ENCODE assay signal across 8 mouse cellular contexts in genomic region chr11:11855685-11856131, GRCm38 (mm10). TPM values are rescaled to one million over a fixed set of nuclear protein-coding genes. Genes with fewer than 3 reads are reported as not detected.
DNase-seq lines count a peak whose midpoint lies in the region; ATAC-seq and TF ChIP-seq lines count a peak whose summit lies in the region.
"Had no signal": no experiment of that assay in that cellular context is flagged by ENCODE, and none has a peak within 500 bp of the region (broad histone marks: within the 10 kb centered on the region; RNA-seq: fewer than 3 reads in every experiment).

No protein-coding gene starts in this region.

- 61% methylated on average over 11 of the region's 11 CpGs for WGBS in embryonic facial prominence, embryonic 15.5 days
- 47% methylated on average over 11 of the region's 11 CpGs for WGBS in hindbrain, embryonic 10.5 days

- no peaks in the 10 kb centered on the region for H3K27me3 ChIP-seq in embryonic facial prominence, embryonic 15.5 days
- H3K27me3 ChIP-seq in hindbrain, embryonic 10.5 days (ENCODE audit: insufficient read depth, poor library complexity, severe bottlenecking), result no peaks in the 10 kb centered on the region
- no peaks in the 10 kb centered on the region for H3K27me3 ChIP-seq in myocyte (ENCODE audit: control insufficient read depth, insufficient read depth, insufficient read length)

- H3K9me3 ChIP-seq in embryonic facial prominence, embryonic 15.5 days (replicated peaks), result no peaks in the 10 kb centered on the region
- H3K9me3 ChIP-seq in hindbrain, embryonic 10.5 days, result peaks cover 5% of the 10 kb centered on the region

- no peak overlapping the region for H3K4me2 ChIP-seq in embryonic facial prominence, embryonic 15.5 days (replicated peaks)
- peak overlapping the region; percentile 70 for H3K4me2 ChIP-seq in myocyte (ENCODE audit: low read depth)

- H3K4me3 ChIP-seq in embryonic facial prominence, embryonic 15.5 days (replicated peaks), result no peak overlapping the region
- no peak overlapping the region for H3K4me3 ChIP-seq in hindbrain, embryonic 10.5 days
- no peak overlapping the region for H3K4me3 ChIP-seq in myocyte

- no peak for ATAC-seq in embryonic facial prominence, embryonic 15.5 days (ENCODE audit: insufficient number of reproducible peaks, low FRiP score, low TSS enrichment, low read depth)

- peaks cover 21% of the 10 kb centered on the region for H3K4me1 ChIP-seq in embryonic facial prominence, embryonic 15.5 days
- peaks cover 47% of the 10 kb centered on the region for H3K4me1 ChIP-seq in hindbrain, embryonic 10.5 days (replicated peaks)

- peak; percentile 15 to 30 for DNase-seq in layer of hippocampus, postnatal 36 days
- DNase-seq in layer of hippocampus, adult 8-10 months (ENCODE audit: low spot score in 2 of 2), result no peak
- DNase-seq in hindbrain, embryonic 10.5 days (ENCODE audit: low spot score), result no peak
- DNase-seq in urinary bladder, adult 18-20 months (ENCODE audit: low spot score in 2 of 2), result no peak
- DNase-seq in kidney, adult 11 months, result no peak

- no peaks in the 10 kb centered on the region for H3K36me3 ChIP-seq in embryonic facial prominence, embryonic 15.5 days
- H3K36me3 ChIP-seq in hindbrain, embryonic 10.5 days, result peaks cover 5% of the 10 kb centered on the region; the same call in 1 of the 2 replicates
- H3K36me3 ChIP-seq in myocyte (ENCODE audit: control insufficient read depth, insufficient read depth), result no peaks in the 10 kb centered on the region

- peak overlapping the region; percentile 22 for H3ac ChIP-seq in myocyte (ENCODE audit: control insufficient read depth, insufficient read length)

- peak; percentile 57 for TF ChIP-seq POLR2A in myocyte (IDR thresholded peaks at IDR 0.05; ENCODE audit: insufficient read length, low read depth)

- peak overlapping the region; percentile 83 for H3K27ac ChIP-seq in embryonic facial prominence, embryonic 15.5 days (replicated peaks)
- peak overlapping the region; percentile 89 for H3K27ac ChIP-seq in hindbrain, embryonic 10.5 days
- H3K27ac ChIP-seq: liver, embryonic 14.5 days had no signal

- no peaks in the 10 kb centered on the region for H3K79me2 ChIP-seq in myocyte (ENCODE audit: control insufficient read depth, insufficient read depth)

- H3K9ac ChIP-seq in embryonic facial prominence, embryonic 15.5 days, result no peak overlapping the region
- H3K9ac ChIP-seq: liver, embryonic 14.5 days had no signal

TF ChIP-seq in myocyte, 11 proteins besides CTCF, POLR2A, EP300 and RAD21:
- TF ChIP-seq REST (IDR thresholded peaks at IDR 0.05; ENCODE audit: insufficient read depth, insufficient read length) (no peak), CEBPB (IDR thresholded peaks at IDR 0.05; ENCODE audit: insufficient read depth, poor library complexity, severe bottlenecking) (no peak), TCF12 (IDR thresholded peaks at IDR 0.05; ENCODE audit: insufficient read depth, poor library complexity, severe bottlenecking) (peak; percentile 73), POLR2AphosphoS2 (IDR thresholded peaks at IDR 0.05; ENCODE audit: insufficient read length, low read depth) (no peak), MYOG (IDR thresholded peaks at IDR 0.05; ENCODE audit: control insufficient read depth in 1 of 3, insufficient read depth in 1 of 3, insufficient read length in 2 of 3, low read depth in 2 of 3) (peak; percentile 98 to 99 (median 99)), SRF (IDR thresholded peaks at IDR 0.05; ENCODE audit: control insufficient read depth, insufficient read length, low read depth) (no peak), MAX (IDR thresholded peaks at IDR 0.05; ENCODE audit: low read depth) (no peak), MYOD1 (IDR thresholded peaks at IDR 0.05; ENCODE audit: control insufficient read depth in 1 of 3, insufficient read length in 2 of 3, low read depth in 2 of 3) (peak in 2 of 3 experiments; percentile 98), TCF3 (IDR thresholded peaks at IDR 0.05; ENCODE audit: insufficient read length, low read depth) (peak; percentile 93), USF1 (IDR thresholded peaks at IDR 0.05; ENCODE audit: low read depth) (no peak), E2F4 (IDR thresholded peaks at IDR 0.05; ENCODE audit: insufficient read depth) (no peak)

RNA-seq across cellular contexts. Expression of gene Ddc, which starts 42.2 kb away (rescaled TPM):
- total RNA-seq in layer of hippocampus, postnatal 36 days (2021), result 10 to 100 TPM in 1 of 2 experiments, 1 to 10 TPM in 1; 6.3 to 10.3 TPM
- 10 to 100 TPM in 2 of 4 experiments, 1 to 10 TPM in 2; 7.4 to 11.0 (median 9.1) TPM for total RNA-seq in layer of hippocampus, adult 8-10 months (2022)
- polyA plus RNA-seq in embryonic facial prominence, embryonic 15.5 days (2015; fragmentation: Nextera tagmentation; extraction: Ambion mirVana), result 20.7 and 24.2 TPM in 2 replicates
- 10.2 TPM in 2 replicates for polyA plus RNA-seq in hindbrain, embryonic 10.5 days (2016; fragmentation: Nextera tagmentation; extraction: Ambion mirVana)
- polyA plus RNA-seq in myocyte (2012; fragmentation: generic; extraction: Trizol), result 7.5 TPM

RNA-seq across cellular contexts. Expression of gene Fignl1, which starts 46.9 kb away (rescaled TPM):
- total RNA-seq in layer of hippocampus, postnatal 36 days (2021), result under 1 TPM; 0.48 to 0.75 TPM
- under 1 TPM; 0.35 to 0.89 (median 0.76) TPM for total RNA-seq in layer of hippocampus, adult 8-10 months (2022)
- polyA plus RNA-seq in embryonic facial prominence, embryonic 15.5 days (2015; fragmentation: Nextera tagmentation; extraction: Ambion mirVana), result 43.1 and 45.2 TPM in 2 replicates
- polyA plus RNA-seq in hindbrain, embryonic 10.5 days (2016; fragmentation: Nextera tagmentation; extraction: Ambion mirVana), result 67.8 and 105 TPM in 2 replicates
- polyA plus RNA-seq in myocyte (2012; fragmentation: generic; extraction: Trizol), result 3.8 TPM

Comparison
In these comparisons a context has a peak if more than half of its experiments do, and no peak if none do; other contexts are left out.
1. DNase-seq: peak in layer of hippocampus, postnatal 36 days (2 of 2); none in layer of hippocampus, adult 8-10 months (0 of 2), hindbrain, embryonic 10.5 days (single experiment), urinary bladder, adult 18-20 months (0 of 2) and kidney, adult 11 months (single experiment).